Comparison of ENCODE assay signal across 22 mouse cellular contexts in the genomic region with DNA sequence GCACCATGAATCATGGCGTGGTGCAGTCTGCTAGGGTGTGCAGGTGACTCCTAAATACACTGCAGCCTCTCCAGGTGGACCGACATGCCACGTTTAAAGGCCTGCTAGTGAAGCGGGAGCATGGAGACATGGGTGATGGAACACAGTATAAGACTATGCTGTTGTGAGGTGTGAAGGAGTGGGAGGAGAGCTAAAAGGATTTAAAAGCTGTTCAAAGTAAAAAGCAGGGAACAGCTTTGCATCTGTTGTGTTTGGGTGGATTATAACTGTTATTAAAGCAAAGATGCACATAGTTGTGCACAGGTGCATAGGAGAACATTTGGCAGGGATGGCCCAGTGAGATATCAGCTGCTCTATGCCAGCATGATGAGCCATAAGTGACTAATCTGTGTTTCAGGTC.
DNase-seq lines count a peak whose midpoint lies in the region; ATAC-seq lines count a peak whose summit lies in the region.
"Had no signal": no experiment of that assay in that cellular context is flagged by ENCODE, and none has a peak within 500 bp of the region (broad histone marks: within the 10 kb centered on the region; RNA-seq: fewer than 3 reads in every experiment).

No protein-coding gene starts in this region.

- no peaks in the 10 kb centered on the region for H3K4me1 ChIP-seq in midbrain, embryonic 15.5 days
- H3K4me1 ChIP-seq: embryonic facial prominence, embryonic 15.5 days; forebrain, embryonic 10.5 days; heart, embryonic 10.5 days; liver, embryonic 12.5 days; lung, embryonic 15.5 days; midbrain, embryonic 13.5 days; neural tube, embryonic 15.5 days had no signal

- intact Hi-C loops in left cerebral cortex, postnatal 25 days (cut with DNase I) = no loop called here

- no peaks in the 10 kb centered on the region for H3K27me3 ChIP-seq in midbrain, embryonic 15.5 days (replicated peaks)
- H3K27me3 ChIP-seq: embryonic facial prominence, embryonic 15.5 days; liver, embryonic 12.5 days; lung, embryonic 15.5 days; midbrain, embryonic 13.5 days; neural tube, embryonic 15.5 days had no signal

- no peak overlapping the region for H3K9ac ChIP-seq in midbrain, embryonic 15.5 days
- H3K9ac ChIP-seq: embryonic facial prominence, embryonic 15.5 days; hindbrain, embryonic 14.5 days; liver, embryonic 12.5 days; lung, embryonic 15.5 days; midbrain, embryonic 13.5 days; neural tube, embryonic 15.5 days had no signal

- no peaks in the 10 kb centered on the region; the same call in 1 of the 2 replicates for H3K36me3 ChIP-seq in midbrain, embryonic 15.5 days (replicated peaks)

- no peak for ATAC-seq in midbrain, embryonic 15.5 days (replicated peaks)
- ATAC-seq: intestine, embryonic 16.5 days; liver, embryonic 12.5 days; midbrain, embryonic 13.5 days had no signal

- H3K9me3 ChIP-seq in midbrain, embryonic 15.5 days = no peaks in the 10 kb centered on the region
- H3K9me3 ChIP-seq: embryonic facial prominence, embryonic 15.5 days; forebrain, embryonic 10.5 days; G1E; heart, embryonic 10.5 days; liver, embryonic 12.5 days; lung, embryonic 15.5 days; midbrain, embryonic 13.5 days; neural tube, embryonic 15.5 days had no signal

- no peak overlapping the region for H3K4me2 ChIP-seq in midbrain, embryonic 15.5 days
- H3K4me2 ChIP-seq: embryonic facial prominence, embryonic 15.5 days; hindbrain, embryonic 14.5 days; liver, embryonic 12.5 days; lung, embryonic 15.5 days; midbrain, embryonic 13.5 days; neural tube, embryonic 15.5 days had no signal

- peak; percentile 42 to 58 for DNase-seq in right cerebral cortex, adult 2 months (ENCODE audit: low spot score in 2 of 2)
- no peak for DNase-seq in right cerebral cortex, postnatal 4 days
- peak; percentile 17 to 18 for DNase-seq in layer of hippocampus, postnatal 14 days (ENCODE audit: low spot score in 2 of 2)
- peak; percentile 49 to 82 for DNase-seq in left cerebral cortex, postnatal 25 days (ENCODE audit: low spot score in 2 of 2)
- no peak for DNase-seq in kidney, postnatal 4 days
- DNase-seq in embryo, embryonic 9.5 days (ENCODE audit: extremely low spot score) = no peak
- DNase-seq: adrenal gland, postnatal 36 days; cerebellum, adult 8-10 months; heart, postnatal 10 days had no signal

- WGBS in midbrain, embryonic 15.5 days = 80% methylated on average over 4 of the region's 4 CpGs

- no peak overlapping the region for H3K27ac ChIP-seq in midbrain, embryonic 15.5 days
- H3K27ac ChIP-seq: embryonic facial prominence, embryonic 15.5 days; forebrain, embryonic 10.5 days; heart, embryonic 10.5 days; hindbrain, embryonic 14.5 days; kidney, postnatal 0 days; liver, embryonic 12.5 days; lung, embryonic 15.5 days; midbrain, embryonic 13.5 days; neural tube, embryonic 15.5 days had no signal

- no peak overlapping the region for H3K4me3 ChIP-seq in midbrain, embryonic 15.5 days
- H3K4me3 ChIP-seq: embryonic facial prominence, embryonic 15.5 days; forebrain, embryonic 10.5 days; heart, embryonic 10.5 days; liver, embryonic 12.5 days; lung, embryonic 15.5 days; midbrain, embryonic 13.5 days; myocyte; neural tube, embryonic 15.5 days had no signal

Comparison
In these comparisons a context has a peak if more than half of its experiments do, and no peak if none do; other contexts are left out.
1. DNase-seq: peak in right cerebral cortex, adult 2 months (2 of 2), layer of hippocampus, postnatal 14 days (2 of 2) and left cerebral cortex, postnatal 25 days (2 of 2); none in right cerebral cortex, postnatal 4 days (single experiment), kidney, postnatal 4 days (0 of 2) and embryo, embryonic 9.5 days (single experiment).